ENCODE assay signal across 8 mouse cellular contexts in genomic region chr16:34690334-34691144, GRCm38 (mm10). TPM values are rescaled to one million over a fixed set of nuclear protein-coding genes. Genes with fewer than 3 reads are reported as not detected.
DNase-seq lines count a peak whose midpoint lies in the region; ATAC-seq and TF ChIP-seq lines count a peak whose summit lies in the region.

Gene Ccdc14, plus strand, starts transcription at chr16:34690616.

- DNase-seq in 416B (ENCODE audit: low read depth), result peak; percentile 97
- peak; percentile 86 to 87 for DNase-seq in heart, adult 9 months (ENCODE audit: low spot score in 2 of 2)
- peak; percentile 76 to 77 for DNase-seq in monocyte, adult 2 months (ENCODE audit: low read depth in 1 of 2, low spot score in 2 of 2)
- DNase-seq in spleen, postnatal 36 days (ENCODE audit: low spot score in 2 of 2), result peak; percentile 79 to 84

- no peaks in the 10 kb centered on the region for H3K9me3 ChIP-seq in embryonic facial prominence, embryonic 15.5 days (replicated peaks)
- no peaks in the 10 kb centered on the region for H3K9me3 ChIP-seq in kidney, embryonic 14.5 days (ENCODE audit: control insufficient read depth, low read length)
- H3K9me3 ChIP-seq in limb, embryonic 15.5 days, result no peaks in the 10 kb centered on the region

- 0 out of 2 replicates have a peak, but pooled peaks have one; percentile 12 for TF ChIP-seq POLR2A in bone marrow, adult 2 months (IDR thresholded peaks at IDR 0.05; ENCODE audit: borderline replicate concordance, control insufficient read depth, low read depth, low read length)

- H3K4me3 ChIP-seq in bone marrow, adult 2 months (replicated peaks; ENCODE audit: control insufficient read depth, low read depth, low read length), result peak within 1 kb of the TSS; percentile 85
- peak within 1 kb of the TSS; percentile 73 for H3K4me3 ChIP-seq in embryonic facial prominence, embryonic 15.5 days (replicated peaks)
- H3K4me3 ChIP-seq in kidney, embryonic 14.5 days (ENCODE audit: low read length), result peak within 1 kb of the TSS; percentile 50
- H3K4me3 ChIP-seq in limb, embryonic 15.5 days, result peak within 1 kb of the TSS; percentile 64

- peak within 1 kb of the TSS; percentile 32 for H3K27ac ChIP-seq in bone marrow, adult 2 months (ENCODE audit: control insufficient read depth, insufficient read depth, low read depth, low read length, poor library complexity)
- peak within 1 kb of the TSS; percentile 86 for H3K27ac ChIP-seq in embryonic facial prominence, embryonic 15.5 days (replicated peaks)
- H3K27ac ChIP-seq in kidney, embryonic 14.5 days (ENCODE audit: low read depth, low read length), result peak within 1 kb of the TSS; percentile 57
- peak within 1 kb of the TSS; percentile 87 for H3K27ac ChIP-seq in limb, embryonic 15.5 days

- WGBS in bone marrow, adult 2 months, result under 1% methylated on average over 53 of the region's 53 CpGs
- under 1% methylated on average over 53 of the region's 53 CpGs for WGBS in embryonic facial prominence, embryonic 15.5 days
- under 1% methylated on average over 53 of the region's 53 CpGs for WGBS in kidney, embryonic 14.5 days
- WGBS in limb, embryonic 15.5 days, result under 1% methylated on average over 53 of the region's 53 CpGs

- no peaks in the 10 kb centered on the region for H3K27me3 ChIP-seq in embryonic facial prominence, embryonic 15.5 days
- no peaks in the 10 kb centered on the region for H3K27me3 ChIP-seq in kidney, embryonic 14.5 days (ENCODE audit: control insufficient read depth, insufficient read depth, low read length)
- H3K27me3 ChIP-seq in limb, embryonic 15.5 days, result no peaks in the 10 kb centered on the region

- no peaks in the 10 kb centered on the region; the same call in 1 of the 2 replicates for H3K4me1 ChIP-seq in bone marrow, adult 2 months (ENCODE audit: control insufficient read depth, insufficient read depth, low read length)
- peaks cover 6% of the 10 kb centered on the region; the same call in 1 of the 2 replicates for H3K4me1 ChIP-seq in embryonic facial prominence, embryonic 15.5 days
- H3K4me1 ChIP-seq in kidney, embryonic 14.5 days (ENCODE audit: control insufficient read depth, insufficient read depth, low read length), result 0 out of 2 replicates have a peak, but pooled peaks cover 3% of the 10 kb centered on the region
- peaks cover 6% of the 10 kb centered on the region for H3K4me1 ChIP-seq in limb, embryonic 15.5 days

- H3K9ac ChIP-seq in embryonic facial prominence, embryonic 15.5 days, result peak within 1 kb of the TSS; percentile 64
- H3K9ac ChIP-seq in kidney, embryonic 14.5 days (ENCODE audit: low read depth, low read length), result peak within 1 kb of the TSS; percentile 65
- H3K9ac ChIP-seq in limb, embryonic 15.5 days, result peak within 1 kb of the TSS; percentile 60

- ATAC-seq in embryonic facial prominence, embryonic 15.5 days (ENCODE audit: insufficient number of reproducible peaks, low FRiP score, low TSS enrichment, low read depth), result peak; percentile 89
- ATAC-seq in kidney, embryonic 14.5 days (ENCODE audit: low FRiP score, low TSS enrichment), result peak; percentile 93
- peak; percentile 87 for ATAC-seq in limb, embryonic 15.5 days (ENCODE audit: insufficient number of reproducible peaks, low FRiP score, low TSS enrichment, low read depth)

- H3K36me3 ChIP-seq in embryonic facial prominence, embryonic 15.5 days, result no peaks in the 10 kb centered on the region
- no peaks in the 10 kb centered on the region for H3K36me3 ChIP-seq in kidney, embryonic 14.5 days (ENCODE audit: control insufficient read depth, insufficient read depth, low read length)
- H3K36me3 ChIP-seq in limb, embryonic 15.5 days, result no peaks in the 10 kb centered on the region

- TF ChIP-seq CTCF in bone marrow, adult 2 months (IDR thresholded peaks at IDR 0.05; ENCODE audit: control insufficient read depth, insufficient read depth, low read length), result no peak

- peak within 1 kb of the TSS; percentile 83 for H3K4me2 ChIP-seq in embryonic facial prominence, embryonic 15.5 days (replicated peaks)
- H3K4me2 ChIP-seq in kidney, embryonic 14.5 days (replicated peaks; ENCODE audit: low read depth, low read length), result peak within 1 kb of the TSS; percentile 66
- H3K4me2 ChIP-seq in limb, embryonic 15.5 days, result peak within 1 kb of the TSS; percentile 75

RNA-seq across cellular contexts. Expression of gene Ccdc14, which starts in this region (rescaled TPM):
- 4.7 and 4.8 TPM in 2 replicates for polyA plus RNA-seq in bone marrow, adult 2 months (2011; ENCODE audit: insufficient read depth, insufficient read length, low replicate concordance, missing spikeins)
- polyA plus RNA-seq in embryonic facial prominence, embryonic 15.5 days (2015; fragmentation: Nextera tagmentation; extraction: Ambion mirVana), result 5.7 and 6.2 TPM in 2 replicates
- 6.6 and 9.9 TPM in 2 replicates for polyA plus RNA-seq in kidney, embryonic 14.5 days (2014; fragmentation: Nextera tagmentation; extraction: Ambion mirVana)
- 4.8 and 5.0 TPM in 2 replicates for polyA plus RNA-seq in limb, embryonic 15.5 days (2015; fragmentation: Nextera tagmentation; extraction: Ambion mirVana)

Comparison
In these comparisons a context has a peak if more than half of its experiments do, and no peak if none do; other contexts are left out.
1. Peak in every context shown above with its lines: DNase-seq, ATAC-seq, H3K4me3 ChIP-seq and H3K27ac ChIP-seq.
2. H3K27ac ChIP-seq: peak in every context shown above with its lines; median percentile 87 in limb, embryonic 15.5 days; 86 in embryonic facial prominence, embryonic 15.5 days; 57 in kidney, embryonic 14.5 days; 32 in bone marrow, adult 2 months.